Mouse (Mus musculus) CH12.LX (cell line): ENCODE data around the gene Ifna14. TPM values are rescaled to one million over a fixed set of nuclear protein-coding genes. Genes with fewer than 3 reads are reported as not detected.

Experiments used
- DNase-seq: peaks from one replicate; pipeline ENCODE4 v3.0.0-alpha.2; 2013; ENCODE audit errors: extremely low read depth
- H3K27ac ChIP-seq: 2 replicates; pipeline ENCODE4 v1.5.1; 2012; ENCODE audit warnings: low read depth, mild to moderate bottlenecking, control low read depth, moderate library complexity; ENCODE audit not compliant: insufficient read depth
- H3K27me3 ChIP-seq: replicated peaks from 2 replicates; pipeline ENCODE3; 2012; ENCODE audit warnings: inconsistent platforms
- H3K36me3 ChIP-seq, 2 experiments: replicated peaks in 1 of 2; 2 replicates each; pipeline versions ENCODE3 to v1.6.1; 2012; ENCODE audit warnings: inconsistent platforms in 1 of 2, low read length in 1 of 2, mild to moderate bottlenecking in 1 of 2, mixed read lengths in 1 of 2, moderate library complexity in 1 of 2; ENCODE audit not compliant: control insufficient read depth in 1 of 2, insufficient read depth in 1 of 2
- H3K4me1 ChIP-seq, 2 experiments: 2 replicates each; pipeline ENCODE4 v1.6.1; 2012; ENCODE audit warnings: inconsistent platforms in 1 of 2, moderate library complexity in 1 of 2; ENCODE audit not compliant: insufficient read depth in 2 of 2, control insufficient read depth in 1 of 2
- H3K4me2 ChIP-seq: 2 replicates; pipeline ENCODE4 v1.6.1; 2012; ENCODE audit warnings: low read depth, mild to moderate bottlenecking, control low read depth; ENCODE audit not compliant: poor library complexity, insufficient read depth, severe bottlenecking
- H3K4me3 ChIP-seq, 3 experiments: fragments of 150-350 bp in 1 of 3; sonication (generic) in 1 of 3; replicated peaks in 1 of 3; 2 replicates each; pipeline versions ENCODE3 to v1.5.1; 2011 to 2012; ENCODE audit warnings: low read depth in 2 of 3, low read length in 2 of 3, mild to moderate bottlenecking in 2 of 3, moderate library complexity in 2 of 3, control low read depth in 1 of 3, improper control_type of control experiment in 1 of 3, inconsistent platforms in 1 of 3, mixed read lengths in 1 of 3; ENCODE audit not compliant: poor library complexity in 1 of 3
- H3K79me2 ChIP-seq: replicated peaks from 2 replicates; pipeline ENCODE4 v1.6.1; 2012; ENCODE audit warnings: mild to moderate bottlenecking, moderate library complexity; ENCODE audit not compliant: control insufficient read depth, poor library complexity, insufficient read depth, severe bottlenecking; ENCODE audit errors: extremely low read depth
- H3K9ac ChIP-seq: 2 replicates; pipeline ENCODE4 v1.6.1; 2012; ENCODE audit warnings: low read depth, mild to moderate bottlenecking, control low read depth, moderate library complexity; ENCODE audit not compliant: insufficient read depth
- H3K9me3 ChIP-seq: replicated peaks from 2 replicates; pipeline ENCODE3; 2012; ENCODE audit warnings: low read length, inconsistent platforms, mixed read lengths
- BHLHE40 ChIP-seq: IDR thresholded peaks from 2 replicates; pipeline ENCODE4 v1.6.1; 2011; ENCODE audit warnings: mild to moderate bottlenecking, low read depth, low read length, improper control_type of control experiment
- CHD1 ChIP-seq: IDR thresholded peaks from 2 replicates; pipeline ENCODE4 v1.6.1; 2012; ENCODE audit warnings: low read depth, low read length, improper control_type of control experiment, inconsistent platforms
- CTCF ChIP-seq, 2 experiments: IDR thresholded peaks in 1 of 2; conservative IDR thresholded peaks in 1 of 2; 2 replicates each; pipeline ENCODE4 v1.5.1; 2011 to 2012; ENCODE audit warnings: low read depth in 2 of 2, low read length in 2 of 2, improper control_type of control experiment in 1 of 2, inconsistent platforms in 1 of 2, mild to moderate bottlenecking in 1 of 2, moderate library complexity in 1 of 2
- JUND ChIP-seq: conservative IDR thresholded peaks from 2 replicates; pipeline ENCODE4 v1.6.1; 2011; ENCODE audit warnings: low read depth, low read length, improper control_type of control experiment
- MEF2A ChIP-seq: IDR thresholded peaks from 2 replicates; pipeline ENCODE4 v1.6.1; 2014; ENCODE audit warnings: low read depth, mild to moderate bottlenecking, inconsistent platforms, low read length, improper control_type of control experiment, borderline replicate concordance
- NELFE ChIP-seq: IDR thresholded peaks from 2 replicates; pipeline ENCODE4 v1.6.1; 2011; ENCODE audit warnings: low read depth, low read length, improper control_type of control experiment
- NRF1 ChIP-seq: IDR thresholded peaks from 2 replicates; pipeline ENCODE4 v1.6.1; 2014; ENCODE audit warnings: low read depth, mild to moderate bottlenecking, inconsistent platforms, low read length, improper control_type of control experiment, moderate library complexity
- POLR2A ChIP-seq: IDR thresholded peaks from 2 replicates; pipeline ENCODE4 v1.6.1; 2011; ENCODE audit warnings: low read depth, mild to moderate bottlenecking, improper control_type of control experiment, low read length
- RAD21 ChIP-seq: IDR thresholded peaks from 2 replicates; pipeline ENCODE4 v1.6.1; 2011; ENCODE audit warnings: low read depth, mild to moderate bottlenecking, low read length, improper control_type of control experiment, moderate library complexity
- SIN3A ChIP-seq: IDR thresholded peaks from 2 replicates; pipeline ENCODE4 v1.6.1; 2012; ENCODE audit warnings: low read length, improper control_type of control experiment, inconsistent platforms
- SMC3 ChIP-seq: IDR thresholded peaks from 2 replicates; pipeline ENCODE4 v1.6.1; 2011; ENCODE audit warnings: low read depth, low read length, improper control_type of control experiment
- UBTF ChIP-seq: IDR thresholded peaks from 2 replicates; pipeline ENCODE4 v1.6.1; 2012; ENCODE audit warnings: low read depth, mild to moderate bottlenecking, inconsistent platforms, low read length, improper control_type of control experiment, moderate library complexity
- USF1 ChIP-seq: IDR thresholded peaks from 2 replicates; pipeline ENCODE4 v1.6.1; 2014; ENCODE audit warnings: low read depth, mild to moderate bottlenecking, inconsistent platforms, low read length, improper control_type of control experiment
- ZMIZ1 ChIP-seq: IDR thresholded peaks from 2 replicates; pipeline ENCODE4 v1.6.1; 2012; ENCODE audit warnings: low read depth, mild to moderate bottlenecking, inconsistent platforms, low read length, improper control_type of control experiment
- dilution Hi-C: fragments of 300-500 bp; cut with MboI; formaldehyde crosslinking; loops from 2 replicates; pipeline ENCODE4 v1.14.3; 2020; ENCODE audit warnings: low sequenced_read_pairs; ENCODE audit not compliant: extremely low pct_unique_long_range_greater_than_20kb, extremely low pct_ligation_motif_present
- in situ Hi-C: fragments of 300-500 bp; cut with MboI; formaldehyde crosslinking; loops from 3 replicates; pipeline ENCODE4 v1.14.3; 2019; ENCODE audit warnings: low sequenced_read_pairs, low pct_ligation_motif_present, low pct_unique_long_range_greater_than_20kb, mixed read lengths
- polyA plus RNA-seq: library from polyadenylated mRNA; unstranded; fragments of >175 nt; gene quantifications from 2 replicates; pipeline ENCODE4 v1.2.1, GENCODE M21; 2012; ENCODE audit warnings: low read depth; ENCODE audit not compliant: insufficient read length
- total RNA-seq, 2 experiments: library from RNA; depleted of rRNA; stranded (reverse); fragments of 300-350 nt in 1 of 2; fragments of >200 nt in 1 of 2; gene quantifications; 2 replicates each; pipeline ENCODE4 v1.2.3; 2012 to 2014

The Ifna14 gene
- total and polyA plus RNA-seq, 3 experiments = not detected

DNA sequence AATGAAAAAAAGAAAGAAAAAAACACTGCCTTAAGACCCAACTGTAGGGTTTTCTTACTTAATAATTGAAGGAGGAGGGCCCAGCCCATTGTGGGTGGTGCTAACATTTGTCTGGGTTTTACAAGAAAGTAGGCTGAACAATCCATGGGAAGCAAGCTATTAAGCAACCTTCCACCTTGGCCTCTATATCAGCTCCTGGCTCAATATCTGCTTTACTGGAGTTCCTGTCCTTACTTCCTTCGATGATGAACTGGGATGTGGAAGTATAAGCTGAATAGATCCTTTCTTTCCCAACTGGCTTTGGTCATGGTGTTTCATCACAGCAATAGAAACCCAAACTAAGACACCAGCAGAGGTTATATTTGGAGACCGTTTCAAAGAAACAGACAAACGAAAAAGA lies 46.2 kb downstream of the Ifna14 start:
- H3K4me1 ChIP-seq = peaks cover 0 to 10% of the 10 kb centered on the region in 2 experiments; a peak in 2 of 4 replicates
- no peaks in the 10 kb centered on the region for H3K36me3 ChIP-seq
- H3K4me3 ChIP-seq = no peak overlapping the region
- in situ Hi-C loops = loop anchor here (25.0 kb wide), 3 partner anchors 163 to 738 kb away; no protein-coding TSS in a partner anchor
- H3K9ac ChIP-seq = no peak overlapping the region
- TF ChIP-seq CHD1 (no peak), POLR2A (no peak), SMC3 (no peak), SIN3A (no peak), MEF2A (no peak), JUND (no peak), ZMIZ1 (no peak), NRF1 (no peak), USF1 (no peak), UBTF (no peak), BHLHE40 (no peak)
- no peak overlapping the region for H3K4me2 ChIP-seq
- H3K79me2 ChIP-seq = no peaks in the 10 kb centered on the region
- DNase-seq = no peak
- dilution Hi-C loops = no loop called here
- H3K27me3 ChIP-seq = no peaks in the 10 kb centered on the region
- H3K9me3 ChIP-seq = no peaks in the 10 kb centered on the region
- H3K27ac ChIP-seq = no peak overlapping the region

DNA sequence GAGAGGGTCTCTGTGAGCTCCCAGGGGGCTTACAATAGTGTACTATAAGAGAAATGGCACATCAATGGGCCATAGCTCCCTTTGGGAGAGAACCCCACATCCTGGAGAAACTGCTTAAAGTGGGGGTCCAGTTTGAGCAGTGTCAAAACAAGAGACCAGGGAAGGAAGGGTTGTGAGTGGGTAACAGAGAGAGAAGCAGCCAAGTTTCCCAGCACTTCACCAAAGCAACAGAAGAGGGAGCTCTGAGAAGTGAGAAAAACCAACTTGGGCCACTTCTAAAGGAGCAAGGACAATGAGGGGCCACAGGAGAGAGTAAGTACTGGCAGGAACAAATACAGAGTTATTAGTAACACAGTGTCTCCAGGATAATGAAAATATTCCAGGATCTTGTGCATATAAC lies 48.4 kb downstream of the Ifna14 start:
- H3K9me3 ChIP-seq = no peaks in the 10 kb centered on the region
- H3K27me3 ChIP-seq = no peaks in the 10 kb centered on the region
- H3K9ac ChIP-seq = no peak overlapping the region
- DNase-seq = no peak
- H3K79me2 ChIP-seq = no peaks in the 10 kb centered on the region
- dilution Hi-C loops (no loop called here), in situ Hi-C loops (no loop called here)
- no peak overlapping the region for H3K27ac ChIP-seq
- H3K4me2 ChIP-seq = no peak overlapping the region
- TF ChIP-seq JUND = no peak
- TF ChIP-seq CTCF (conservative IDR thresholded peaks at IDR 0.05 in 1 of 2, IDR thresholded peaks at IDR 0.05 in 1 of 2; ENCODE audit: low read depth in 2 of 2, low read length in 2 of 2) = peak; percentile 31 to 67; a peak in 3 of 4 replicates
- TF ChIP-seq SMC3 = peak; percentile 60
- TF ChIP-seq ZMIZ1 = no peak
- TF ChIP-seq RAD21 = peak; percentile 52
- H3K4me3 ChIP-seq = no peak overlapping the region
- no peaks in the 10 kb centered on the region for H3K36me3 ChIP-seq
- H3K4me1 ChIP-seq = peaks cover 0 to 15% of the 10 kb centered on the region in 2 experiments; a peak in 2 of 4 replicates

- H3K27ac ChIP-seq = no peak within 1 kb of the TSS
- H3K27me3 ChIP-seq = no peaks in the 10 kb centered on the region
- no peak within 1 kb of the TSS for H3K4me2 ChIP-seq
- no peak for DNase-seq
- H3K4me1 ChIP-seq = peaks cover 0 to 15% of the 10 kb centered on the region in 2 experiments; a peak in 2 of 4 replicates
- no peak for TF ChIP-seq NELFE
- H3K9ac ChIP-seq = no peak within 1 kb of the TSS
- no peaks in the 10 kb centered on the region for H3K9me3 ChIP-seq
- in situ Hi-C loops (no loop called here), dilution Hi-C loops (no loop called here)
- no peak within 1 kb of the TSS for H3K4me3 ChIP-seq
- H3K79me2 ChIP-seq = no peaks in the 10 kb centered on the region
- H3K36me3 ChIP-seq = no peaks in the 10 kb centered on the region
These were observed 48.9 kb downstream of the Ifna14 start, which contains the start of gene Ifnb1 for GRCm38 (mm10) chr4:88522674-88523073. Gene Ifnb1 (minus strand): TSS chr4:88522774.

Other genes starting within 250 kb of the Ifna14 start
Only the 20 nearest of the 28 such genes appear.
- gene Hacd4, start 132.9 kb downstream of the Ifna14 start, total RNA-seq (2012; rRNA removed) = 0.17 and 0.21 TPM in 2 replicates
- gene Hacd4, start 132.9 kb downstream of the Ifna14 start, total RNA-seq (2014; rRNA removed) = not detected in 2 replicates
- gene Hacd4, start 132.9 kb downstream of the Ifna14 start, polyA plus RNA-seq = 0.16 TPM in 1 of 2 replicates, not detected in the other
- not detected in 2 replicates for gene Ifnb1, start 49.0 kb downstream of the Ifna14 start, total RNA-seq (2012; rRNA removed)
- not detected in 2 replicates for gene Ifnb1, start 49.0 kb downstream of the Ifna14 start, total RNA-seq (2014; rRNA removed)
- not detected in 2 replicates for gene Ifnb1, start 49.0 kb downstream of the Ifna14 start, polyA plus RNA-seq
- not detected in 2 replicates for gene Ifna15, start 13.6 kb downstream of the Ifna14 start, total RNA-seq (2012; rRNA removed)
- not detected in 2 replicates for gene Ifna15, start 13.6 kb downstream of the Ifna14 start, total RNA-seq (2014; rRNA removed)
- gene Ifna15, start 13.6 kb downstream of the Ifna14 start, polyA plus RNA-seq = not detected in 2 replicates
- gene Ifna9, start 20.6 kb upstream of the Ifna14 start, total RNA-seq (2012; rRNA removed) = not detected in 2 replicates
- gene Ifna9, start 20.6 kb upstream of the Ifna14 start, total RNA-seq (2014; rRNA removed) = not detected in 2 replicates
- gene Ifna9, start 20.6 kb upstream of the Ifna14 start, polyA plus RNA-seq = not detected in 2 replicates
- gene Ifna12, start 31.6 kb upstream of the Ifna14 start, total RNA-seq (2012; rRNA removed) = not detected in 2 replicates
- gene Ifna12, start 31.6 kb upstream of the Ifna14 start, total RNA-seq (2014; rRNA removed) = not detected in 2 replicates
- gene Ifna12, start 31.6 kb upstream of the Ifna14 start, polyA plus RNA-seq = not detected in 2 replicates
- not detected in 2 replicates for gene C87499, start 62.6 kb upstream of the Ifna14 start, total RNA-seq (2012; rRNA removed)
- gene C87499, start 62.6 kb upstream of the Ifna14 start, total RNA-seq (2014; rRNA removed) = not detected in 2 replicates
- gene C87499, start 62.6 kb upstream of the Ifna14 start, polyA plus RNA-seq = not detected in 2 replicates
- not detected in 2 replicates for gene Ifna13, start 72.7 kb upstream of the Ifna14 start, total RNA-seq (2012; rRNA removed)
- gene Ifna13, start 72.7 kb upstream of the Ifna14 start, total RNA-seq (2014; rRNA removed) = not detected in 2 replicates
- not detected in 2 replicates for gene Ifna13, start 72.7 kb upstream of the Ifna14 start, polyA plus RNA-seq
- gene Ifna16, start 105.1 kb upstream of the Ifna14 start, total RNA-seq (2012; rRNA removed) = not detected in 2 replicates
- not detected in 2 replicates for gene Ifna16, start 105.1 kb upstream of the Ifna14 start, total RNA-seq (2014; rRNA removed)
- not detected in 2 replicates for gene Ifna16, start 105.1 kb upstream of the Ifna14 start, polyA plus RNA-seq
- gene Ifna2, start 112.1 kb upstream of the Ifna14 start, total RNA-seq (2012; rRNA removed) = not detected in 2 replicates
- not detected in 2 replicates for gene Ifna2, start 112.1 kb upstream of the Ifna14 start, total RNA-seq (2014; rRNA removed)
- not detected in 2 replicates for gene Ifna2, start 112.1 kb upstream of the Ifna14 start, polyA plus RNA-seq
- gene Ifnab, start 119.6 kb upstream of the Ifna14 start, total RNA-seq (2012; rRNA removed) = not detected in 2 replicates
- gene Ifnab, start 119.6 kb upstream of the Ifna14 start, total RNA-seq (2014; rRNA removed) = not detected in 2 replicates
- gene Ifnab, start 119.6 kb upstream of the Ifna14 start, polyA plus RNA-seq = not detected in 2 replicates
- gene Gm26566, start 150.0 kb upstream of the Ifna14 start, total RNA-seq (2012; rRNA removed) = 10.2 and 11.9 TPM in 2 replicates
- gene Gm26566, start 150.0 kb upstream of the Ifna14 start, total RNA-seq (2014; rRNA removed) = not detected in 2 replicates
- gene Gm26566, start 150.0 kb upstream of the Ifna14 start, polyA plus RNA-seq = 0.49 TPM in 1 of 2 replicates, not detected in the other
- gene Klhl9, start 150.7 kb upstream of the Ifna14 start, total RNA-seq (2012; rRNA removed) = 40.0 and 42.2 TPM in 2 replicates
- 51.6 and 55.2 TPM in 2 replicates for gene Klhl9, start 150.7 kb upstream of the Ifna14 start, total RNA-seq (2014; rRNA removed)
- gene Klhl9, start 150.7 kb upstream of the Ifna14 start, polyA plus RNA-seq = 16.1 and 19.1 TPM in 2 replicates
- gene Gm13271, start 183.1 kb upstream of the Ifna14 start, total RNA-seq (2012; rRNA removed) = not detected in 2 replicates
- gene Gm13271, start 183.1 kb upstream of the Ifna14 start, total RNA-seq (2014; rRNA removed) = not detected in 2 replicates
- gene Gm13271, start 183.1 kb upstream of the Ifna14 start, polyA plus RNA-seq = not detected in 2 replicates
- not detected in 2 replicates for gene Gm13283, start 188.3 kb upstream of the Ifna14 start, total RNA-seq (2012; rRNA removed)
- gene Gm13283, start 188.3 kb upstream of the Ifna14 start, total RNA-seq (2014; rRNA removed) = not detected in 2 replicates
- gene Gm13283, start 188.3 kb upstream of the Ifna14 start, polyA plus RNA-seq = not detected in 2 replicates
- not detected in 2 replicates for gene Gm13290, start 202.0 kb upstream of the Ifna14 start, total RNA-seq (2012; rRNA removed)
- gene Gm13290, start 202.0 kb upstream of the Ifna14 start, total RNA-seq (2014; rRNA removed) = not detected in 2 replicates
- gene Gm13290, start 202.0 kb upstream of the Ifna14 start, polyA plus RNA-seq = not detected in 2 replicates
- gene Gm13289, start 205.1 kb upstream of the Ifna14 start, total RNA-seq (2012; rRNA removed) = not detected in 2 replicates
- not detected in 2 replicates for gene Gm13289, start 205.1 kb upstream of the Ifna14 start, total RNA-seq (2014; rRNA removed)
- gene Gm13289, start 205.1 kb upstream of the Ifna14 start, polyA plus RNA-seq = not detected in 2 replicates
- gene Gm13272, start 208.1 kb upstream of the Ifna14 start, total RNA-seq (2012; rRNA removed) = not detected in 2 replicates
- not detected in 2 replicates for gene Gm13272, start 208.1 kb upstream of the Ifna14 start, total RNA-seq (2014; rRNA removed)
- not detected in 2 replicates for gene Gm13272, start 208.1 kb upstream of the Ifna14 start, polyA plus RNA-seq
- gene Ifnz, start 210.3 kb upstream of the Ifna14 start, total RNA-seq (2012; rRNA removed) = not detected in 2 replicates
- not detected in 2 replicates for gene Ifnz, start 210.3 kb upstream of the Ifna14 start, total RNA-seq (2014; rRNA removed)
- gene Ifnz, start 210.3 kb upstream of the Ifna14 start, polyA plus RNA-seq = not detected in 2 replicates
- gene Gm13276, start 213.9 kb upstream of the Ifna14 start, total RNA-seq (2012; rRNA removed) = not detected in 2 replicates
- gene Gm13276, start 213.9 kb upstream of the Ifna14 start, total RNA-seq (2014; rRNA removed) = not detected in 2 replicates
- gene Gm13276, start 213.9 kb upstream of the Ifna14 start, polyA plus RNA-seq = not detected in 2 replicates
- not detected in 2 replicates for gene Gm13277, start 216.8 kb upstream of the Ifna14 start, total RNA-seq (2012; rRNA removed)
- not detected in 2 replicates for gene Gm13277, start 216.8 kb upstream of the Ifna14 start, total RNA-seq (2014; rRNA removed)
- not detected in 2 replicates for gene Gm13277, start 216.8 kb upstream of the Ifna14 start, polyA plus RNA-seq